Mouse (Mus musculus): Measurements from ENCODE around the gene Capza2. TPM values are rescaled to one million over a fixed set of nuclear protein-coding genes. Genes with fewer than 3 reads are reported as not detected.

Gene Capza2
- polyA plus RNA-seq, 1 experiment = 8.8 TPM

- no peak overlapping the region for H3K27ac ChIP-seq (ENCODE audit: control insufficient read depth, insufficient read depth, low read depth, low read length)
- no peak for TF ChIP-seq CTCF (IDR thresholded peaks at IDR 0.05; ENCODE audit: control insufficient read depth, insufficient read depth, insufficient replicate concordance, low read depth, low read length)
- no peak for TF ChIP-seq POLR2A (IDR thresholded peaks at IDR 0.05; ENCODE audit: control insufficient read depth, low read depth, low read length)
- no peaks in the 10 kb centered on the region for H3K36me3 ChIP-seq (ENCODE audit: control insufficient read depth, insufficient read depth, low read length)
These were observed 6.3 kb upstream of the Capza2 start for GRCm38 (mm10) chr6:17629756-17630155.

GRCm38 (mm10) chr6:17631611-17632010, 4.4 kb upstream of the Capza2 start:
- Histone ChIP-seq H3K27me3 (ENCODE audit: control insufficient read depth, insufficient read depth, low read length) (no peaks in the 10 kb centered on the region), H3K4me1 (ENCODE audit: control insufficient read depth, insufficient read depth, low read length) (peaks cover 4% of the 10 kb centered on the region), H3K27ac (ENCODE audit: control insufficient read depth, insufficient read depth, low read depth, low read length) (no peak overlapping the region), H3K36me3 (ENCODE audit: control insufficient read depth, insufficient read depth, low read length) (no peaks in the 10 kb centered on the region), H3K4me3 (ENCODE audit: control insufficient read depth, low read depth, low read length) (no peak overlapping the region)
- TF ChIP-seq CTCF (IDR thresholded peaks at IDR 0.05; ENCODE audit: control insufficient read depth, insufficient read depth, insufficient replicate concordance, low read depth, low read length) = no peak
- TF ChIP-seq POLR2A (IDR thresholded peaks at IDR 0.05; ENCODE audit: control insufficient read depth, low read depth, low read length) = no peak

More at GRCm38 (mm10) chr6:17629756-17630155, 6.3 kb upstream of the Capza2 start:
- Histone ChIP-seq H3K4me1 (ENCODE audit: control insufficient read depth, insufficient read depth, low read length) (0 out of 2 replicates have a peak, but pooled peaks cover 2% of the 10 kb centered on the region), H3K4me3 (ENCODE audit: control insufficient read depth, low read depth, low read length) (no peak overlapping the region), H3K27me3 (ENCODE audit: control insufficient read depth, insufficient read depth, low read length) (no peaks in the 10 kb centered on the region)

GRCm38 (mm10) chr6:17633819-17634218, 2.2 kb upstream of the Capza2 start:
- H3K27ac ChIP-seq (ENCODE audit: control insufficient read depth, insufficient read depth, low read depth, low read length) = no peak overlapping the region
- H3K4me1 ChIP-seq (ENCODE audit: control insufficient read depth, insufficient read depth, low read length) = peaks cover 5% of the 10 kb centered on the region
- no peak overlapping the region for H3K4me3 ChIP-seq (ENCODE audit: control insufficient read depth, low read depth, low read length)
- H3K27me3 ChIP-seq (ENCODE audit: control insufficient read depth, insufficient read depth, low read length) = no peaks in the 10 kb centered on the region
- H3K36me3 ChIP-seq (ENCODE audit: control insufficient read depth, insufficient read depth, low read length) = no peaks in the 10 kb centered on the region
- no peak for TF ChIP-seq POLR2A (IDR thresholded peaks at IDR 0.05; ENCODE audit: control insufficient read depth, low read depth, low read length)
- no peak for TF ChIP-seq CTCF (IDR thresholded peaks at IDR 0.05; ENCODE audit: control insufficient read depth, insufficient read depth, insufficient replicate concordance, low read depth, low read length)

GRCm38 (mm10) chr6:17634992-17635391, 1.0 kb upstream of the Capza2 start:
- no peak overlapping the region for H3K27ac ChIP-seq (ENCODE audit: control insufficient read depth, insufficient read depth, low read depth, low read length)
- TF ChIP-seq CTCF (IDR thresholded peaks at IDR 0.05; ENCODE audit: control insufficient read depth, insufficient read depth, insufficient replicate concordance, low read depth, low read length) = no peak
- TF ChIP-seq POLR2A (IDR thresholded peaks at IDR 0.05; ENCODE audit: control insufficient read depth, low read depth, low read length) = no peak
- no peaks in the 10 kb centered on the region for H3K27me3 ChIP-seq (ENCODE audit: control insufficient read depth, insufficient read depth, low read length)
- no peak overlapping the region for H3K4me3 ChIP-seq (ENCODE audit: control insufficient read depth, low read depth, low read length)
- H3K4me1 ChIP-seq (ENCODE audit: control insufficient read depth, insufficient read depth, low read length) = peaks cover 5% of the 10 kb centered on the region
- H3K36me3 ChIP-seq (ENCODE audit: control insufficient read depth, insufficient read depth, low read length) = no peaks in the 10 kb centered on the region

- peak overlapping the region; percentile 88 for H3K4me3 ChIP-seq (ENCODE audit: control insufficient read depth, low read depth, low read length)
- H3K36me3 ChIP-seq (ENCODE audit: control insufficient read depth, insufficient read depth, low read length) = no peaks in the 10 kb centered on the region
- TF ChIP-seq POLR2A (IDR thresholded peaks at IDR 0.05; ENCODE audit: control insufficient read depth, low read depth, low read length) = peak; percentile 90
- no peak for TF ChIP-seq CTCF (IDR thresholded peaks at IDR 0.05; ENCODE audit: control insufficient read depth, insufficient read depth, insufficient replicate concordance, low read depth, low read length)
- no peak overlapping the region for H3K27ac ChIP-seq (ENCODE audit: control insufficient read depth, insufficient read depth, low read depth, low read length)
- peaks cover 3% of the 10 kb centered on the region for H3K4me1 ChIP-seq (ENCODE audit: control insufficient read depth, insufficient read depth, low read length)
- no peaks in the 10 kb centered on the region for H3K27me3 ChIP-seq (ENCODE audit: control insufficient read depth, insufficient read depth, low read length)
These were observed 733 bp downstream of the Capza2 start for GRCm38 (mm10) chr6:17636764-17637170.

GRCm38 (mm10) chr6:17637205-17638203, 1.5 kb downstream of the Capza2 start:
- H3K27ac ChIP-seq (ENCODE audit: control insufficient read depth, insufficient read depth, low read depth, low read length) = peak overlapping the region; percentile 32; the same call in 1 of the 2 replicates
- H3K4me1 ChIP-seq (ENCODE audit: control insufficient read depth, insufficient read depth, low read length) = peaks cover 3% of the 10 kb centered on the region
- no peaks in the 10 kb centered on the region for H3K27me3 ChIP-seq (ENCODE audit: control insufficient read depth, insufficient read depth, low read length)
- TF ChIP-seq CTCF (IDR thresholded peaks at IDR 0.05; ENCODE audit: control insufficient read depth, insufficient read depth, insufficient replicate concordance, low read depth, low read length) (no peak), POLR2A (IDR thresholded peaks at IDR 0.05; ENCODE audit: control insufficient read depth, low read depth, low read length) (no peak)
- peak overlapping the region; percentile 88 for H3K4me3 ChIP-seq (ENCODE audit: control insufficient read depth, low read depth, low read length)
- no peaks in the 10 kb centered on the region for H3K36me3 ChIP-seq (ENCODE audit: control insufficient read depth, insufficient read depth, low read length)

GRCm38 (mm10) chr6:17640031-17640430, 4.0 kb downstream of the Capza2 start:
- TF ChIP-seq CTCF (IDR thresholded peaks at IDR 0.05; ENCODE audit: control insufficient read depth, insufficient read depth, insufficient replicate concordance, low read depth, low read length) = no peak
- TF ChIP-seq POLR2A (IDR thresholded peaks at IDR 0.05; ENCODE audit: control insufficient read depth, low read depth, low read length) = no peak
- Histone ChIP-seq H3K36me3 (ENCODE audit: control insufficient read depth, insufficient read depth, low read length) (no peaks in the 10 kb centered on the region), H3K27me3 (ENCODE audit: control insufficient read depth, insufficient read depth, low read length) (no peaks in the 10 kb centered on the region), H3K4me1 (ENCODE audit: control insufficient read depth, insufficient read depth, low read length) (peaks cover 3% of the 10 kb centered on the region), H3K4me3 (ENCODE audit: control insufficient read depth, low read depth, low read length) (no peak overlapping the region), H3K27ac (ENCODE audit: control insufficient read depth, insufficient read depth, low read depth, low read length) (no peak overlapping the region)

All from testis, adult 2 months (tissue).